Mouse (Mus musculus): ENCODE results near the gene Cxcl3.

GRCm38 (mm10) chr5:90775562-90775961 lies 10.3 kb upstream of the Cxcl3 start:
- TF ChIP-seq CTCF (IDR thresholded peaks at IDR 0.05; ENCODE audit: borderline replicate concordance, extremely low read depth, insufficient read depth, insufficient read length) (no peak), POLR2A (IDR thresholded peaks at IDR 0.05; ENCODE audit: borderline replicate concordance, extremely low read depth, insufficient read depth, insufficient read length, poor library complexity, severe bottlenecking) (no peak)

Measured in brain, embryonic 14.5 days (tissue).